Comparison of ENCODE assay signal across 8 mouse cellular contexts in the genomic region with DNA sequence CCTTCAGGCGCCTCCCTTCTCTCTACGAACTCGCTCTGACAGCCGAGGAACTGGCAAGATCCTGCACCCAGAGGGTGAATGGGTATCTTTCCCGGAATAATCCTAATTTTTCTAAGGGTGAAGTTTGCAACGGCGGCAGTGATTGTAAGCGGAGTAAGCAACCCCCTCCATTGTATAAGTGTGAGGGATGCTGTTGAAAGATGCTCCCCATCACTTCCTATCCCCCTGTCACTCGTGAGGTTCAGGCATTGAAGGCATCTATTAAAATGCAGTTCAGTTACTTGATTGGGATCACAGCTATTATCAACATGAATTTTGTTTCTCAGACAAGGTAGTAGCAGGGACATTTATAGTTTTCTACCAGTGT. TPM values are rescaled to one million over a fixed set of nuclear protein-coding genes. Genes with fewer than 3 reads are reported as not detected.
DNase-seq lines count a peak whose midpoint lies in the region; ATAC-seq and TF ChIP-seq lines count a peak whose summit lies in the region.

No protein-coding gene starts in this region.

- H3K4me3 ChIP-seq in kidney, postnatal 0 days (replicated peaks; ENCODE audit: low read depth, low read length), result peak overlapping the region; percentile 50
- H3K4me3 ChIP-seq in embryonic facial prominence, embryonic 11.5 days (ENCODE audit: low read depth, low read length), result peak overlapping the region; percentile 55
- peak overlapping the region; percentile 51 for H3K4me3 ChIP-seq in hindbrain, postnatal 0 days (ENCODE audit: low read length)
- peak overlapping the region; percentile 50 for H3K4me3 ChIP-seq in midbrain, postnatal 0 days (ENCODE audit: low read depth, low read length)

- WGBS in kidney, postnatal 0 days, result 28% methylated on average over 9 of the region's 9 CpGs
- 32% methylated on average over 9 of the region's 9 CpGs for WGBS in embryonic facial prominence, embryonic 11.5 days
- 24% methylated on average over 9 of the region's 9 CpGs for WGBS in hindbrain, postnatal 0 days
- WGBS in midbrain, postnatal 0 days, result 29% methylated on average over 9 of the region's 9 CpGs

- no peak for TF ChIP-seq CTCF in kidney, postnatal 0 days (IDR thresholded peaks at IDR 0.05; ENCODE audit: low read depth)
- no peak for TF ChIP-seq CTCF in hindbrain, postnatal 0 days (IDR thresholded peaks at IDR 0.05; ENCODE audit: low read depth)
- no peak for TF ChIP-seq CTCF in midbrain, postnatal 0 days (IDR thresholded peaks at IDR 0.05)

- peak overlapping the region; percentile 53 for H3K9ac ChIP-seq in kidney, postnatal 0 days (ENCODE audit: low read depth, low read length)
- peak overlapping the region; percentile 52 for H3K9ac ChIP-seq in embryonic facial prominence, embryonic 11.5 days (replicated peaks; ENCODE audit: low read length)
- peak overlapping the region; percentile 43 for H3K9ac ChIP-seq in hindbrain, postnatal 0 days (replicated peaks; ENCODE audit: low read length)
- peak overlapping the region; percentile 60 for H3K9ac ChIP-seq in midbrain, postnatal 0 days (replicated peaks; ENCODE audit: low read length, poor library complexity, severe bottlenecking)

- ATAC-seq in kidney, postnatal 0 days (replicated peaks; ENCODE audit: low FRiP score, low read depth), result no peak
- ATAC-seq in embryonic facial prominence, embryonic 11.5 days (replicated peaks; ENCODE audit: insufficient number of reproducible peaks, low FRiP score, low TSS enrichment, low read depth), result no peak; the same call in 1 of the 2 replicates
- no peak for ATAC-seq in hindbrain, postnatal 0 days
- ATAC-seq in midbrain, postnatal 0 days (ENCODE audit: low FRiP score), result peak; percentile 42; the same call in 1 of the 2 replicates
- ATAC-seq in frontal cortex, adult (ENCODE audit: low TSS enrichment), result no peak; the same call in 1 of the 2 replicates

- peak overlapping the region; percentile 58 for H3K4me2 ChIP-seq in kidney, postnatal 0 days (ENCODE audit: low read length)
- H3K4me2 ChIP-seq in embryonic facial prominence, embryonic 11.5 days (ENCODE audit: low read depth, low read length), result peak overlapping the region; percentile 40
- peak overlapping the region; percentile 59 for H3K4me2 ChIP-seq in hindbrain, postnatal 0 days (ENCODE audit: low read depth, low read length)
- peak overlapping the region; percentile 55 for H3K4me2 ChIP-seq in midbrain, postnatal 0 days (ENCODE audit: low read depth, low read length, poor library complexity, severe bottlenecking)

- H3K27me3 ChIP-seq in kidney, postnatal 0 days (ENCODE audit: insufficient read depth, low read length), result no peaks in the 10 kb centered on the region
- no peaks in the 10 kb centered on the region for H3K27me3 ChIP-seq in embryonic facial prominence, embryonic 11.5 days (ENCODE audit: control insufficient read depth, insufficient read depth, low read length)
- H3K27me3 ChIP-seq in hindbrain, postnatal 0 days (ENCODE audit: insufficient read depth, low read length), result no peaks in the 10 kb centered on the region
- H3K27me3 ChIP-seq in midbrain, postnatal 0 days (ENCODE audit: insufficient read depth, low read length), result no peaks in the 10 kb centered on the region

- H3K4me1 ChIP-seq in kidney, postnatal 0 days (replicated peaks; ENCODE audit: insufficient read depth, low read length), result no peaks in the 10 kb centered on the region
- H3K4me1 ChIP-seq in embryonic facial prominence, embryonic 11.5 days (ENCODE audit: control insufficient read depth, insufficient read depth, low read length), result no peaks in the 10 kb centered on the region
- H3K4me1 ChIP-seq in hindbrain, postnatal 0 days (ENCODE audit: insufficient read depth, low read length), result no peaks in the 10 kb centered on the region
- H3K4me1 ChIP-seq in midbrain, postnatal 0 days (ENCODE audit: insufficient read depth, low read length), result no peaks in the 10 kb centered on the region

- H3K9me3 ChIP-seq in kidney, postnatal 0 days (replicated peaks; ENCODE audit: low read length), result no peaks in the 10 kb centered on the region
- H3K9me3 ChIP-seq in embryonic facial prominence, embryonic 11.5 days (replicated peaks; ENCODE audit: control insufficient read depth, low read length), result no peaks in the 10 kb centered on the region
- no peaks in the 10 kb centered on the region for H3K9me3 ChIP-seq in hindbrain, postnatal 0 days (ENCODE audit: low read length)
- no peaks in the 10 kb centered on the region for H3K9me3 ChIP-seq in midbrain, postnatal 0 days (ENCODE audit: low read length)

- peak overlapping the region; percentile 36; the same call in 1 of the 2 replicates for H3K27ac ChIP-seq in kidney, postnatal 0 days
- H3K27ac ChIP-seq in embryonic facial prominence, embryonic 11.5 days (replicated peaks; ENCODE audit: low read depth, low read length), result no peak overlapping the region
- peak overlapping the region; percentile 82; the same call in 1 of the 2 replicates for H3K27ac ChIP-seq in hindbrain, postnatal 0 days
- H3K27ac ChIP-seq in midbrain, postnatal 0 days (ENCODE audit: low read depth, low read length), result peak overlapping the region; percentile 78

- DNase-seq in kidney, postnatal 0 days (ENCODE audit: low spot score), result no peak
- no peak for DNase-seq in kidney, postnatal 10 days
- DNase-seq in embryonic facial prominence, embryonic 11.5 days (ENCODE audit: low spot score), result no peak
- no peak for DNase-seq in hindbrain, postnatal 0 days (ENCODE audit: low spot score)
- no peak for DNase-seq in midbrain, postnatal 0 days (ENCODE audit: low spot score)
- no peak for DNase-seq in spleen, adult 12 weeks (ENCODE audit: low spot score)
- DNase-seq in urinary bladder, postnatal 10 days (ENCODE audit: low spot score), result no peak

- H3K36me3 ChIP-seq in kidney, postnatal 0 days (ENCODE audit: insufficient read depth, low read length), result no peaks in the 10 kb centered on the region
- H3K36me3 ChIP-seq in embryonic facial prominence, embryonic 11.5 days (replicated peaks; ENCODE audit: control insufficient read depth, insufficient read depth, low read depth, low read length), result no peaks in the 10 kb centered on the region
- no peaks in the 10 kb centered on the region for H3K36me3 ChIP-seq in hindbrain, postnatal 0 days (ENCODE audit: insufficient read depth, low read length)
- no peaks in the 10 kb centered on the region for H3K36me3 ChIP-seq in midbrain, postnatal 0 days (ENCODE audit: insufficient read depth, low read length)

RNA-seq across cellular contexts. Expression of a gene that starts 0.8 kb away (rescaled TPM):
- 14.0 TPM in 2 replicates for polyA plus RNA-seq in kidney, postnatal 0 days (2015; fragmentation: Nextera tagmentation; extraction: Ambion mirVana)
- polyA plus RNA-seq in embryonic facial prominence, embryonic 11.5 days (2014; fragmentation: Nextera tagmentation; extraction: Ambion mirVana), result 23.4 and 26.0 TPM in 2 replicates
- total RNA-seq in hindbrain, postnatal 0 days (2014; rRNA removed), result 12.1 and 18.1 TPM in 2 replicates
- polyA plus RNA-seq in hindbrain, postnatal 0 days (2015; fragmentation: Nextera tagmentation; extraction: Ambion mirVana), result 40.6 and 41.3 TPM in 2 replicates
- 21.3 and 29.3 TPM in 2 replicates for total RNA-seq in midbrain, postnatal 0 days (2014; rRNA removed)
- polyA plus RNA-seq in midbrain, postnatal 0 days (2015; fragmentation: Nextera tagmentation; extraction: Ambion mirVana), result 47.1 and 49.3 TPM in 2 replicates

RNA-seq across cellular contexts. Expression of a gene that starts 29.7 kb away (rescaled TPM):
- 8.4 and 8.8 TPM in 2 replicates for polyA plus RNA-seq in kidney, postnatal 0 days (2015; fragmentation: Nextera tagmentation; extraction: Ambion mirVana)
- 21.6 and 25.2 TPM in 2 replicates for polyA plus RNA-seq in embryonic facial prominence, embryonic 11.5 days (2014; fragmentation: Nextera tagmentation; extraction: Ambion mirVana)
- total RNA-seq in hindbrain, postnatal 0 days (2014; rRNA removed), result 15.7 and 19.4 TPM in 2 replicates
- polyA plus RNA-seq in hindbrain, postnatal 0 days (2015; fragmentation: Nextera tagmentation; extraction: Ambion mirVana), result 7.7 and 9.2 TPM in 2 replicates
- 16.9 and 28.3 TPM in 2 replicates for total RNA-seq in midbrain, postnatal 0 days (2014; rRNA removed)
- 8.6 and 9.5 TPM in 2 replicates for polyA plus RNA-seq in midbrain, postnatal 0 days (2015; fragmentation: Nextera tagmentation; extraction: Ambion mirVana)

RNA-seq across cellular contexts. Expression of a gene that starts 50.2 kb away (rescaled TPM):
- polyA plus RNA-seq in kidney, postnatal 0 days (2015; fragmentation: Nextera tagmentation; extraction: Ambion mirVana), result not detected in 2 replicates
- not detected in 2 replicates for polyA plus RNA-seq in embryonic facial prominence, embryonic 11.5 days (2014; fragmentation: Nextera tagmentation; extraction: Ambion mirVana)
- not detected in 2 replicates for total RNA-seq in hindbrain, postnatal 0 days (2014; rRNA removed)
- polyA plus RNA-seq in hindbrain, postnatal 0 days (2015; fragmentation: Nextera tagmentation; extraction: Ambion mirVana), result not detected in 2 replicates
- total RNA-seq in midbrain, postnatal 0 days (2014; rRNA removed), result not detected in 2 replicates
- not detected in 2 replicates for polyA plus RNA-seq in midbrain, postnatal 0 days (2015; fragmentation: Nextera tagmentation; extraction: Ambion mirVana)
